10 mouse cellular contexts compared by ENCODE assay signal in the genomic region with DNA sequence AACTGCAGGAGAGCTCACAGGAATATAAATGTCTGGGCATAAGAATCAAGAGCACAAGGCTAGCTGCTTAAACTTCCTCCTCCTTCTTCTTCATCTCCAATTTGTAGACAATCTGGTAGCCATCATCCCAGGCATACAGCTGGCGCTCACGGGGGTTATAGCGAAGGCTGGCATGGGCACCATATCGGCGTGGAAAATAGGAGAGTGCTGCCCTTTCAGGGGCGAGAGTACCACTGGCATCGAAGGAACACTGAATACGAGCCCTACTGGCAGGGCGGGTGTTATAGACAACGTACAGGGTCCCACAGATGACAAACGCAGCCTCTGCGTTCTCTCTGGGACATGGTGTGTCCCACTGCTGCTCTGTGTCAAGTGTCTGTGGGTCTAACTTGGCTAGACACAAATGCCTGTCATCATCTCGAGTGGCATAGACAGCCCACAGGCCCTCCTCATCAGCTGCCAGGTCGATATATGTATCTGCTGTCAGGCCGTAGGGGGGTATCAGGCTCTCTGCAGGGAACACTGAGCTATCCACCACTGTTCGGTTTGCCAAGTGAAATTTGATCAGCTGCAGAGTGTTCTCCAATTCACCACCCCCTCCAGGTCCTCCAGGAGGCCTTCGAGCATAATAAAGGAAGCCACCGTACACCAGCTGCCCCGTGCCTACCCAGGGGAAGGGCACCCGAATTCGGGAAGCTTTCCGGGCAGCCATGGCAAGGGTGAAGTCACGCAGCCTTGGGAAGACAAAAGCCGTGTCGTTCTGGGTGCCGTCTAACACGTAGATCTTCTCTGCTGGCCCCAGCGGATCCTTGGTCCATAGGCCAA. TPM values are rescaled to one million over a fixed set of nuclear protein-coding genes. Genes with fewer than 3 reads are reported as not detected.
DNase-seq lines count a peak whose midpoint lies in the region; ATAC-seq and TF ChIP-seq lines count a peak whose summit lies in the region.
"Had no signal": no experiment of that assay in that cellular context is flagged by ENCODE, and none has a peak within 500 bp of the region (broad histone marks: within the 10 kb centered on the region; RNA-seq: fewer than 3 reads in every experiment).

No protein-coding gene starts in this region.

- WGBS in kidney, adult 2 months = 79% methylated on average over 28 of the region's 28 CpGs
- 49% methylated on average over 28 of the region's 28 CpGs for WGBS in heart, embryonic 15.5 days

- no peak overlapping the region for H3K27ac ChIP-seq in kidney, adult 2 months (ENCODE audit: insufficient read depth, low read depth, low read length)
- H3K27ac ChIP-seq in heart, embryonic 15.5 days = peak overlapping the region; percentile 95
- H3K27ac ChIP-seq: liver, embryonic 15.5 days had no signal

- peak overlapping the region; percentile 71 for H3K4me2 ChIP-seq in heart, embryonic 15.5 days
- H3K4me2 ChIP-seq in myocyte (ENCODE audit: low read depth) = peak overlapping the region; percentile 96
- H3K4me2 ChIP-seq: liver, embryonic 15.5 days had no signal

- H3K9me3 ChIP-seq in heart, embryonic 15.5 days (replicated peaks) = no peaks in the 10 kb centered on the region
- H3K9me3 ChIP-seq: liver, embryonic 15.5 days had no signal

- DNase-seq in kidney, adult 2 months = no peak
- no peak for DNase-seq in kidney, adult 9 months
- DNase-seq in embryo, embryonic 9.5 days (ENCODE audit: extremely low spot score) = peak; percentile 27
- DNase-seq in yolk sac, embryonic 10.5 days (ENCODE audit: low spot score) = no peak
- DNase-seq in adrenal gland, postnatal 14 days = no peak

- TF ChIP-seq CTCF in kidney, adult 2 months (conservative IDR thresholded peaks at IDR 0.05; ENCODE audit: insufficient read depth, insufficient read length, low read depth, low read length) = no peak

- H3K9ac ChIP-seq in heart, embryonic 15.5 days = peak overlapping the region; percentile 41; the same call in 1 of the 2 replicates
- H3K9ac ChIP-seq: liver, embryonic 15.5 days had no signal

- 0 out of 2 replicates have a peak, but pooled peaks have one; percentile 19 for ATAC-seq in heart, embryonic 15.5 days (replicated peaks; ENCODE audit: insufficient number of reproducible peaks, insufficient read depth, low FRiP score, low read depth)
- ATAC-seq: inflammation-experienced regulatory T-cells, adult 6 months had no signal

- H3K4me3 ChIP-seq in kidney, adult 2 months (ENCODE audit: insufficient read depth, low read depth, low read length) = peak overlapping the region; percentile 13; the same call in 1 of the 2 replicates
- peak overlapping the region; percentile 42 for H3K4me3 ChIP-seq in heart, embryonic 15.5 days
- no peak overlapping the region for H3K4me3 ChIP-seq in myocyte
- H3K4me3 ChIP-seq: liver, embryonic 15.5 days had no signal

- H3ac ChIP-seq in myocyte (ENCODE audit: control insufficient read depth, insufficient read length) = no peak overlapping the region

- peaks cover 8% of the 10 kb centered on the region for H3K79me2 ChIP-seq in myocyte (ENCODE audit: control insufficient read depth, insufficient read depth)

- no peaks in the 10 kb centered on the region for H3K27me3 ChIP-seq in kidney, adult 2 months (replicated peaks; ENCODE audit: control insufficient read depth, insufficient read depth, low read length)
- H3K27me3 ChIP-seq in heart, embryonic 15.5 days = no peaks in the 10 kb centered on the region; the same call in 1 of the 2 replicates
- no peaks in the 10 kb centered on the region for H3K27me3 ChIP-seq in myocyte (ENCODE audit: control insufficient read depth, insufficient read depth, insufficient read length)
- H3K27me3 ChIP-seq: liver, embryonic 15.5 days had no signal

- H3K4me1 ChIP-seq in kidney, adult 2 months (ENCODE audit: control insufficient read depth, insufficient read depth, low read length) = no peaks in the 10 kb centered on the region
- H3K4me1 ChIP-seq in heart, embryonic 15.5 days (replicated peaks) = peaks cover 60% of the 10 kb centered on the region

- no peaks in the 10 kb centered on the region for H3K36me3 ChIP-seq in kidney, adult 2 months (ENCODE audit: control insufficient read depth, insufficient read depth, low read length)
- no peaks in the 10 kb centered on the region for H3K36me3 ChIP-seq in heart, embryonic 15.5 days
- H3K36me3 ChIP-seq in myocyte (ENCODE audit: control insufficient read depth, insufficient read depth) = no peaks in the 10 kb centered on the region

- TF ChIP-seq POLR2A in kidney, adult 2 months (IDR thresholded peaks at IDR 0.05; ENCODE audit: low read depth, low read length) = no peak
- no peak for TF ChIP-seq POLR2A in myocyte (IDR thresholded peaks at IDR 0.05; ENCODE audit: insufficient read length, low read depth)

TF ChIP-seq in myocyte, 11 proteins besides CTCF, POLR2A, EP300 and RAD21:
- TF ChIP-seq USF1 (IDR thresholded peaks at IDR 0.05; ENCODE audit: low read depth) (no peak), CEBPB (IDR thresholded peaks at IDR 0.05; ENCODE audit: insufficient read depth, poor library complexity, severe bottlenecking) (no peak), MAX (IDR thresholded peaks at IDR 0.05; ENCODE audit: low read depth) (no peak), E2F4 (IDR thresholded peaks at IDR 0.05; ENCODE audit: insufficient read depth) (no peak), TCF12 (IDR thresholded peaks at IDR 0.05; ENCODE audit: insufficient read depth, poor library complexity, severe bottlenecking) (no peak), TCF3 (IDR thresholded peaks at IDR 0.05; ENCODE audit: insufficient read length, low read depth) (no peak), POLR2AphosphoS2 (IDR thresholded peaks at IDR 0.05; ENCODE audit: insufficient read length, low read depth) (no peak), MYOG (IDR thresholded peaks at IDR 0.05; ENCODE audit: control insufficient read depth in 1 of 3, insufficient read depth in 1 of 3, insufficient read length in 2 of 3, low read depth in 2 of 3) (no peak), SRF (IDR thresholded peaks at IDR 0.05; ENCODE audit: control insufficient read depth, insufficient read length, low read depth) (no peak)

RNA-seq across cellular contexts. Expression of a gene that starts 1.8 kb away (rescaled TPM):
- polyA plus RNA-seq in kidney, adult 2 months (2012; rRNA removed) = 30.0 and 31.7 TPM in 2 replicates
- polyA plus RNA-seq in heart, embryonic 15.5 days (2015; fragmentation: Nextera tagmentation; extraction: Ambion mirVana) = 19.5 and 29.9 TPM in 2 replicates
- 15.3 TPM for polyA plus RNA-seq in myocyte (2012; fragmentation: generic; extraction: Trizol)
- total RNA-seq in adrenal gland, postnatal 14 days (2021) = 12.0 and 12.7 TPM in 2 replicates

RNA-seq across cellular contexts. Expression of a gene that starts 3.2 kb away (rescaled TPM):
- not detected in 2 replicates for polyA plus RNA-seq in kidney, adult 2 months (2012; rRNA removed)
- not detected in 2 replicates for polyA plus RNA-seq in heart, embryonic 15.5 days (2015; fragmentation: Nextera tagmentation; extraction: Ambion mirVana)
- polyA plus RNA-seq in myocyte (2012; fragmentation: generic; extraction: Trizol) = not detected
- not detected in 2 replicates for total RNA-seq in adrenal gland, postnatal 14 days (2021)
- total RNA-seq: adrenal gland, postnatal 4 days had no signal
- polyA plus RNA-seq: inflammation-experienced regulatory T-cells, adult 6 months; liver, embryonic 15.5 days had no signal

RNA-seq across cellular contexts. Expression of a gene that starts 55.4 kb away (rescaled TPM):
- 58.1 and 62.3 TPM in 2 replicates for polyA plus RNA-seq in kidney, adult 2 months (2012; rRNA removed)
- polyA plus RNA-seq in heart, embryonic 15.5 days (2015; fragmentation: Nextera tagmentation; extraction: Ambion mirVana) = 8.9 and 10.6 TPM in 2 replicates
- polyA plus RNA-seq in myocyte (2012; fragmentation: generic; extraction: Trizol) = 16.7 TPM
- total RNA-seq in adrenal gland, postnatal 14 days (2021) = 149 and 198 TPM in 2 replicates
